Mouse (Mus musculus): ENCODE measurements around the gene Gtdc1. TPM values are rescaled to one million over a fixed set of nuclear protein-coding genes. Genes with fewer than 3 reads are reported as not detected.

Gene Gtdc1
- total and polyA plus RNA-seq, 3 experiments: 1.7 to 47.1 (median 28.7) TPM

DNA sequence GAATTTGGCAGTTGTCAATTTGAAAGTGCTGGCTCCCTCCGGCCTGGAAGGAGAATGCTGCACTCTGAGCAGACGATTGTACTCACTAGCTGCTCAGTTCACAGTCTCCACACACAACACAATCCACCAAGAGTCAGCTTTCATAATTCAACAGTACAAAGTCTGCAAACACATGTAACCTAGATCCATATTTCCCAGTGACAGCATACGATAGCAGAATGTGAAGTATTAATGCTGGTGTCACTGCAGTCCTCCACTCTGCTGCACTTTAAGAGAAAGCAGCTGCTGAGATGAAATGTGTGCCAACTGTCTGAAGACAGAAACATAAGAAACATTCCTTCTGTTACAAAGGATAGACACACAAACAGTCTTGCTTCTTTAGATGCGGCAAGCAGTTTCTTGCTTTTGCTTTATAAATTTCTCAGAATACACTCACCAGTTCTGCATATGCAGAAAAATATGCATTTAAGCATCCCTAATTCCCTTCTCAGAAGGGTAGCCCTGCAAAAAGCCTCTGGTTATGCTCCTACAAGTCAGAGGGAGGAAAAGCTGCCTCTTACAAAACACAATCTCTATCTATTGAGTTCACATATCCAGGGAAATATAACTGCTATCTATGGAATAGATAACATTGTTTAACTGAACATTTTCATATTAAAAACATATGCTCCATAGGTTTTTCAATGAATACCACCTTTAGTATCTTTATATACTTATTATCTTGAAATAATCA lies 221.4 kb downstream of the Gtdc1 start:
- H3K9me3 ChIP-seq (replicated peaks): no peaks in the 10 kb centered on the region
- H3K4me3 ChIP-seq (ENCODE audit: low read depth, low read length): no peak overlapping the region
- H3K36me3 ChIP-seq (replicated peaks): no peaks in the 10 kb centered on the region
- ATAC-seq (ENCODE audit: extremely low read depth, insufficient number of reproducible peaks, low FRiP score, poor library complexity, severe bottlenecking) (no peak), DNase-seq (ENCODE audit: low spot score) (no peak)
- H3K4me1 ChIP-seq (ENCODE audit: insufficient read depth, low read depth, low read length): no peaks in the 10 kb centered on the region
- H3K27me3 ChIP-seq (ENCODE audit: insufficient read depth, low read length): no peaks in the 10 kb centered on the region
- TF ChIP-seq POLR2AphosphoS5 (IDR thresholded peaks at IDR 0.05; ENCODE audit: insufficient replicate concordance, low read depth, low read length): no peak
- TF ChIP-seq TAL1 (conservative IDR thresholded peaks at IDR 0.05; ENCODE audit: low read depth, low read length): no peak
- TF ChIP-seq CTCF (IDR thresholded peaks at IDR 0.05; ENCODE audit: low read depth, low read length): no peak
- no peak for TF ChIP-seq GATA2 (IDR thresholded peaks at IDR 0.05; ENCODE audit: borderline replicate concordance, low read depth, low read length)

DNA sequence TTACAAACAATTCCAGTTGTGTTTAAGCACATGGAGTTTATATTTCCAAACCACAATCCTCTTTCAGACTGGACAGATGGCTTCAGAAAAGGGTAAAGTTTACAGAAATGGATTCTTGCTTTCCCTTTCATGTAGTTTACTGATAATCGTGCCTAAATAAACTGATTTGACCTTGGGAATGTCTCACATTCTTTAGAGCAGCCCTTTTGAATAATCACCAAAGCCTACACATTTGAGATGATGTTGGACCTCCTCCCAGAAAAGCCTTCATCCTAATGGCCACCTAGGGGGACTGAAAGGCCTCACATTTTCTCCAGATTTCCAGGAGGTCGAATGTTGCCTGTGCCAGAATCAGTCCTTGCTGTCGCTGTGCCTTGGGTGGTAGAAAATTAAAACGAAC lies 227.2 kb downstream of the Gtdc1 start:
- no peaks in the 10 kb centered on the region for H3K9me3 ChIP-seq (replicated peaks)
- no peak for ATAC-seq (ENCODE audit: extremely low read depth, insufficient number of reproducible peaks, low FRiP score, poor library complexity, severe bottlenecking)
- no peaks in the 10 kb centered on the region for H3K4me1 ChIP-seq (ENCODE audit: insufficient read depth, low read depth, low read length)
- H3K4me3 ChIP-seq (ENCODE audit: low read depth, low read length): no peak overlapping the region
- no peaks in the 10 kb centered on the region for H3K36me3 ChIP-seq (replicated peaks)
- TF ChIP-seq GATA1 (IDR thresholded peaks at IDR 0.05; ENCODE audit: borderline replicate concordance, low read length) (no peak), GATA2 (IDR thresholded peaks at IDR 0.05; ENCODE audit: borderline replicate concordance, low read depth, low read length) (no peak), TAL1 (conservative IDR thresholded peaks at IDR 0.05; ENCODE audit: low read depth, low read length) (no peak), CTCF (IDR thresholded peaks at IDR 0.05; ENCODE audit: low read depth, low read length) (no peak), POLR2AphosphoS5 (IDR thresholded peaks at IDR 0.05; ENCODE audit: insufficient replicate concordance, low read depth, low read length) (no peak)
- H3K27me3 ChIP-seq (ENCODE audit: insufficient read depth, low read length): no peaks in the 10 kb centered on the region
- DNase-seq (ENCODE audit: low spot score): no peak

DNA sequence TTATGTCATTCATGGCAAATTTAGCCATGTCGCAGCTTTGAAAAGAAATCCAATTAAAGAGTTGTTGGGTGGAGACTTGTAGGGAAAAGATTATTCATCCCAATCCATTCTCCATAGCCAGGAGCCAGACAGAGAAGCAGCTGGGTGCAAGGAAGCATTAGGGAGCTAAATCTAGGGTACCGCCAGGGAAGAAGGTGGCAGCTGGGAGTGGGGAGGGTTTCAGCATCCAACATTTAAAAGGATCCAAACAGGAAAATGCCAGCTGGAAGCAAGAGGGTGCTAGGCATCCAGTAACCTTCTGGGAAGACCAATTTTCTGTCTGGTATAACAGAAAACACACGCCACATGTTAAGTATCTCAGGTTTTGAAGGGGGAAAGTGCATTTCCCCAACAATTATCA lies 231.0 kb downstream of the Gtdc1 start:
- no peaks in the 10 kb centered on the region for H3K36me3 ChIP-seq (replicated peaks)
- no peak overlapping the region for H3K4me3 ChIP-seq (ENCODE audit: low read depth, low read length)
- H3K27me3 ChIP-seq (ENCODE audit: insufficient read depth, low read length): no peaks in the 10 kb centered on the region
- no peaks in the 10 kb centered on the region for H3K4me1 ChIP-seq (ENCODE audit: insufficient read depth, low read depth, low read length)
- H3K9me3 ChIP-seq (replicated peaks): no peaks in the 10 kb centered on the region
- DNase-seq (ENCODE audit: low spot score) (no peak), ATAC-seq (ENCODE audit: extremely low read depth, insufficient number of reproducible peaks, low FRiP score, poor library complexity, severe bottlenecking) (no peak)
- TF ChIP-seq GATA2 (IDR thresholded peaks at IDR 0.05; ENCODE audit: borderline replicate concordance, low read depth, low read length): no peak
- TF ChIP-seq TAL1 (conservative IDR thresholded peaks at IDR 0.05; ENCODE audit: low read depth, low read length): no peak
- TF ChIP-seq GATA1 (IDR thresholded peaks at IDR 0.05; ENCODE audit: borderline replicate concordance, low read length): no peak

DNA sequence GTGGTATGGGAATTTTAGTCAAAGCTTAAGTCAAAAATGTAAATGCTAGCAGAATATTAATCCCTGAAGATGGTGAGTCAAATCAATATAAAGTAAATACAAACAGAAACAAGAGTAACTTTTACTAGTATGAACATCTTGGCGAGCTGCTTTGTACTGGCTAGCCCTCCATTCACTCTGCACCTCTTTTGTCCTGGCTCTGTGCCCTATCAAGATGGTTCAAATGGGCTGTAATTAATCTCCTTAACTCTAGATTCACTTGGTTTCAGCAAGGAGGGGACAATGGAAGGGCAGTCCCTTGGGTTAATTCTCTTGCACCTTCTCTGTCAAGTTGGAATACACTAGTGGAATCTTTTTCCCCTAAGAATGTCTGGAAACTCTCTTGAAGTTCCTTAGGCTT lies 233.6 kb downstream of the Gtdc1 start:
- TF ChIP-seq CTCF (IDR thresholded peaks at IDR 0.05; ENCODE audit: low read depth, low read length) (no peak), POLR2AphosphoS5 (IDR thresholded peaks at IDR 0.05; ENCODE audit: insufficient replicate concordance, low read depth, low read length) (no peak), GATA1 (IDR thresholded peaks at IDR 0.05; ENCODE audit: borderline replicate concordance, low read length) (no peak)
- Histone ChIP-seq H3K4me3 (ENCODE audit: low read depth, low read length) (no peak overlapping the region), H3K4me1 (ENCODE audit: insufficient read depth, low read depth, low read length) (no peaks in the 10 kb centered on the region)

DNA sequence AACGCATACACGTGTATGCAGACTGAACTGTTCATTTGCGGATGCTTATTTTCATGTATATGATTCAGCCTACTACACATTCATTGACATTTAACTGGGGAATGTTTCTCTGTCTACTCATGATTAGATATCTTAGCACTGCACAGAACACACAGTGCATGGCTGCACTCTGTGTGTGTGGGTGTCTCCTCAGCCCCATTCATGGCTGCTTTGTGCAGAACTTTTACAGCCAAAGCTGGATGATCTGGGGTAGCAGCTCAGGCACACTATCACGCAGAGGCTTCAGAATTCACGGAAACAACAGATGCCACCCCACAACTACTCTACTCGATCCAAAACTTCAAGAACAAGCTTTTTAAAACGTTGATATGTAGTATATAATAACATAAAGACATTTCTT lies 263.4 kb downstream of the Gtdc1 start:
- no peak for ATAC-seq (ENCODE audit: extremely low read depth, insufficient number of reproducible peaks, low FRiP score, poor library complexity, severe bottlenecking)
- no peaks in the 10 kb centered on the region for H3K36me3 ChIP-seq (replicated peaks)

More for the DNA sequence above, 233.6 kb downstream of the Gtdc1 start:
- Histone ChIP-seq H3K27me3 (ENCODE audit: insufficient read depth, low read length) (no peaks in the 10 kb centered on the region), H3K9me3 (replicated peaks) (no peaks in the 10 kb centered on the region), H3K36me3 (replicated peaks) (no peaks in the 10 kb centered on the region)
- no peak for DNase-seq (ENCODE audit: low spot score)
- no peak for ATAC-seq (ENCODE audit: extremely low read depth, insufficient number of reproducible peaks, low FRiP score, poor library complexity, severe bottlenecking)

DNA sequence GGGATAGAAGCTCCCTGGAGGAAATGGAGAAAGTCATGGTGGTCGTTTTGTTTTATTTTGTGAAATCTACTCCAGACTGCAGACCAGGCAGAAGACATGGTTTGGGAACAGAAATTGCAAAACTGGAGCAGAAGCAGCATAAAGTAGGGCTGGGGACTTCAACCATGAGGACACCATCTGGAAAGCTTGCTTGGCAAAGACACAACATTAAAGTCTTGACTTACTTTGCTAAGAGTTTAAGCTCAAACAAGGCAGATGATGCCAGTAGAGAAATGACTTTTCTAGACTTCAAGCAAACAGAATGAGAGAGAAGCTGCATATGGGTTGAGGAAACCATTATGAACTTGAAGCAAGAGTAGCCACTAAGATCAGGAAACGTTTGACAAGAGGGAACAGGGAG lies 267.6 kb downstream of the Gtdc1 start:
- Histone ChIP-seq H3K36me3 (replicated peaks) (no peaks in the 10 kb centered on the region), H3K4me1 (ENCODE audit: insufficient read depth, low read depth, low read length) (no peaks in the 10 kb centered on the region), H3K4me3 (ENCODE audit: low read depth, low read length) (no peak overlapping the region), H3K9me3 (replicated peaks) (no peaks in the 10 kb centered on the region), H3K27me3 (ENCODE audit: insufficient read depth, low read length) (no peaks in the 10 kb centered on the region)
- ATAC-seq (ENCODE audit: extremely low read depth, insufficient number of reproducible peaks, low FRiP score, poor library complexity, severe bottlenecking) (no peak), DNase-seq (ENCODE audit: low spot score) (no peak)
- TF ChIP-seq TAL1 (conservative IDR thresholded peaks at IDR 0.05; ENCODE audit: low read depth, low read length): no peak

More for the DNA sequence above, 263.4 kb downstream of the Gtdc1 start:
- no peak for DNase-seq (ENCODE audit: low spot score)
- H3K4me3 ChIP-seq (ENCODE audit: low read depth, low read length): no peak overlapping the region
- no peaks in the 10 kb centered on the region for H3K27me3 ChIP-seq (ENCODE audit: insufficient read depth, low read length)
- H3K4me1 ChIP-seq (ENCODE audit: insufficient read depth, low read depth, low read length): no peaks in the 10 kb centered on the region
- no peaks in the 10 kb centered on the region for H3K9me3 ChIP-seq (replicated peaks)
- TF ChIP-seq CTCF (IDR thresholded peaks at IDR 0.05; ENCODE audit: low read depth, low read length) (no peak), TAL1 (conservative IDR thresholded peaks at IDR 0.05; ENCODE audit: low read depth, low read length) (no peak), POLR2AphosphoS5 (IDR thresholded peaks at IDR 0.05; ENCODE audit: insufficient replicate concordance, low read depth, low read length) (no peak), GATA2 (IDR thresholded peaks at IDR 0.05; ENCODE audit: borderline replicate concordance, low read depth, low read length) (no peak), GATA1 (IDR thresholded peaks at IDR 0.05; ENCODE audit: borderline replicate concordance, low read length) (no peak)

DNA sequence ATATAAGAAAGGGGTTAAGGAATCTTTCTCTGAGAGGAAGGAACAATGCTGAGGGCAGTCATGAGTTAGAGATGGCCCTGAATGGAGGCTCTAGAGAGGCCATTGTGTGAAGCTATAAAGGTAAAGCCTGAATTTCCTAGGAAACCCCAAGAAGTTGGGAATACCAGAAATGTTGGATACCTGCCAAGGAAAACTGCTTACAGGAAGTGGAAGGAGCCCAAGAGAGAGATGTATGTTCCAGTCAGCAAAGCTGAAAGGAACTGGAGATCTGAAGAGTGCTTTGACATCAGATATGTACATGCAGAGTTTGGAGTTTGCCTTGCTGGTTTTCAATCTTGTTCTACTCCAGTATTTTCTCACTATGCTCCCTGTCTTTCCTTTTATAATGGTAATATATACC lies 268.4 kb downstream of the Gtdc1 start:
- ATAC-seq (ENCODE audit: extremely low read depth, insufficient number of reproducible peaks, low FRiP score, poor library complexity, severe bottlenecking) (no peak), DNase-seq (ENCODE audit: low spot score) (no peak)
- no peaks in the 10 kb centered on the region for H3K4me1 ChIP-seq (ENCODE audit: insufficient read depth, low read depth, low read length)
- no peak for TF ChIP-seq GATA2 (IDR thresholded peaks at IDR 0.05; ENCODE audit: borderline replicate concordance, low read depth, low read length)
- no peaks in the 10 kb centered on the region for H3K36me3 ChIP-seq (replicated peaks)
- H3K27me3 ChIP-seq (ENCODE audit: insufficient read depth, low read length): no peaks in the 10 kb centered on the region
- H3K9me3 ChIP-seq (replicated peaks): no peaks in the 10 kb centered on the region
- H3K4me3 ChIP-seq (ENCODE audit: low read depth, low read length): no peak overlapping the region

Measured in G1E (cell line).